Mouse (Mus musculus): ENCODE data around the gene Wnt8b.

DNA sequence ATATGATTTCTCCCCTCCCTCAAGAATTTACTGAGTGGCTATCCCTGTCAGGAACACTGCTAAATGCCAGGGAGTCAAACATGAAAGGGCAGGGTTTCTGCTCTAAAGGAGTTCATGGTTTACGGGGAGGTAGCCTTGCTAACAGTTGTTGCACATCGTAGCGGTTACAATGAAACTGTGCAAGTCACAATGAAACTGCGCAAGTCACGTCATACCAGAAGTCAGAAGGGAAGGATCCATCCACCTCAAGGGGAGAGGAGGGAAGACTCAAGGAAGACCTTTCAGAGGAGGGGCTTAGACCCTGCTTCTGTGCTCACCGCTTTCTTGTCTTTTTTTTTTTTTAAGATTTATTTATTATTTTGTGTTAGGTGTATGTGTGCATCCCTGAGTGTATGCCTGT, 38.4 kb upstream of the Wnt8b start:
- no peak for TF ChIP-seq CTCF (IDR thresholded peaks at IDR 0.05; ENCODE audit: low read depth)
- TF ChIP-seq EP300 (IDR thresholded peaks at IDR 0.05; ENCODE audit: low read depth): no peak
